Mouse (Mus musculus) heart, embryonic 10.5 days (tissue): ENCODE results near the gene Xirp2. TPM values are rescaled to one million over a fixed set of nuclear protein-coding genes. Genes with fewer than 3 reads are reported as not detected.
"Not testable (repeated sequence)": the region's sequence is repeated elsewhere in the genome, so short reads cannot be mapped to it uniquely, and the experiment has no call there.

ENCODE experiments used
- DNase-seq: peaks from one replicate; pipeline ENCODE4 v3.0.0-alpha.2; 2017; ENCODE audit warnings: low spot score
- H3K27ac ChIP-seq: fragments of 300-500 bp; sonication (generic); 2 replicates; pipeline ENCODE4 v1.5.1; 2016; ENCODE audit warnings: mild to moderate bottlenecking
- H3K27me3 ChIP-seq: fragments of 300-500 bp; sonication (generic); 2 replicates; pipeline ENCODE4 v1.6.1; 2016; ENCODE audit warnings: mild to moderate bottlenecking; ENCODE audit not compliant: poor library complexity, insufficient read depth, severe bottlenecking
- H3K36me3 ChIP-seq: fragments of 300-500 bp; sonication (generic); 2 replicates; pipeline ENCODE4 v1.6.1; 2016; ENCODE audit warnings: mild to moderate bottlenecking, moderate library complexity
- H3K4me1 ChIP-seq: fragments of 300-500 bp; sonication (generic); 2 replicates; pipeline ENCODE4 v1.6.1; 2016; ENCODE audit warnings: mild to moderate bottlenecking
- H3K4me3 ChIP-seq: fragments of 300-500 bp; sonication (generic); 2 replicates; pipeline ENCODE4 v1.5.1; 2016; ENCODE audit warnings: mild to moderate bottlenecking, moderate library complexity
- H3K9me3 ChIP-seq: fragments of 300-500 bp; sonication (generic); 2 replicates; pipeline ENCODE4 v1.6.1; 2016; ENCODE audit warnings: mild to moderate bottlenecking, moderate library complexity
- WGBS: fragments of 180-500 bp; shearing (Covaris S2); methylation state at CpG from one replicate; pipeline ENCODE4 v1.1.7; 2016; 5-methylcytosine and 5-hydroxymethylcytosine counted together
- polyA plus RNA-seq: library from polyadenylated mRNA; unstranded; fragments of >200 nt; fragmentation: Nextera tagmentation; extraction: Ambion mirVana; gene quantifications from 2 replicates; pipeline ENCODE4 v1.2.1, GENCODE M21; 2016

The Xirp2 gene
- polyA plus RNA-seq: 0.01 and 0.02 TPM in 2 replicates

- no peaks in the 10 kb centered on the region for H3K4me1 ChIP-seq
- no peaks in the 10 kb centered on the region for H3K27me3 ChIP-seq
- no peak within 1 kb of the TSS for H3K27ac ChIP-seq
- no peaks in the 10 kb centered on the region for H3K36me3 ChIP-seq
- no peak within 1 kb of the TSS for H3K4me3 ChIP-seq
- 63% methylated on average over 3 of the region's 3 CpGs for WGBS
- no peak for DNase-seq
- H3K9me3 ChIP-seq: no peaks in the 10 kb centered on the region
These were observed at the start of gene Xirp2 for GRCm38 (mm10) chr2:67445780-67446179. Xirp2 (plus strand) TSS chr2:67446002.

GRCm38 (mm10) chr2:67413425-67413824, 32.4 kb upstream of the Xirp2 start, which contains the start of gene Gm21830:
Gm21830 (plus strand) TSS chr2:67413725.
- H3K9me3 ChIP-seq, DNase-seq, H3K4me3 ChIP-seq, H3K27ac ChIP-seq, H3K4me1 ChIP-seq, H3K36me3 ChIP-seq, H3K27me3 ChIP-seq: not testable (repeated sequence)
- WGBS: no CpG with 5 or more reads among the region's 1 CpGs

- Histone ChIP-seq H3K27ac (no peak overlapping the region), H3K4me3 (no peak overlapping the region), H3K36me3 (no peaks in the 10 kb centered on the region), H3K27me3 (no peaks in the 10 kb centered on the region), H3K4me1 (no peaks in the 10 kb centered on the region), H3K9me3 (no peaks in the 10 kb centered on the region)
- peak; percentile 68 for DNase-seq
These were observed 24.9 kb upstream of the Xirp2 start for GRCm38 (mm10) chr2:67420853-67421252.

GRCm38 (mm10) chr2:67422799-67423198, 23.0 kb upstream of the Xirp2 start:
- no peaks in the 10 kb centered on the region for H3K36me3 ChIP-seq

GRCm38 (mm10) chr2:67433081-67433480, 12.7 kb upstream of the Xirp2 start, which contains the start of gene Gm26727:
Gm26727 (minus strand) TSS chr2:67433181.
- Histone ChIP-seq H3K36me3 (no peaks in the 10 kb centered on the region), H3K9me3 (no peaks in the 10 kb centered on the region), H3K4me3 (no peak within 1 kb of the TSS), H3K4me1 (no peaks in the 10 kb centered on the region), H3K27me3 (no peaks in the 10 kb centered on the region), H3K27ac (no peak within 1 kb of the TSS)
- no peak for DNase-seq
- WGBS: 48% methylated on average over 2 of the region's 2 CpGs

More at GRCm38 (mm10) chr2:67422799-67423198, 23.0 kb upstream of the Xirp2 start:
- DNase-seq: no peak
- no peak overlapping the region for H3K27ac ChIP-seq
- H3K4me1 ChIP-seq: no peaks in the 10 kb centered on the region
- H3K27me3 ChIP-seq: no peaks in the 10 kb centered on the region
- H3K9me3 ChIP-seq: no peaks in the 10 kb centered on the region
- 88% methylated on average over 1 of the region's 1 CpGs for WGBS
- no peak overlapping the region for H3K4me3 ChIP-seq

GRCm38 (mm10) chr2:67438309-67438708, 7.5 kb upstream of the Xirp2 start:
- WGBS: 63% methylated on average over 8 of the region's 8 CpGs
- Histone ChIP-seq H3K4me3 (no peak overlapping the region), H3K27me3 (no peaks in the 10 kb centered on the region), H3K36me3 (no peaks in the 10 kb centered on the region), H3K27ac (no peak overlapping the region), H3K4me1 (no peaks in the 10 kb centered on the region), H3K9me3 (no peaks in the 10 kb centered on the region)
- DNase-seq: no peak

GRCm38 (mm10) chr2:67446772-67447171, 970 bp downstream of the Xirp2 start:
- WGBS: 75% methylated on average over 1 of the region's 1 CpGs
- no peaks in the 10 kb centered on the region for H3K36me3 ChIP-seq
- H3K4me1 ChIP-seq: no peaks in the 10 kb centered on the region
- H3K27me3 ChIP-seq: no peaks in the 10 kb centered on the region
- H3K9me3 ChIP-seq: no peaks in the 10 kb centered on the region
- H3K4me3 ChIP-seq: no peak overlapping the region
- DNase-seq: no peak
- no peak overlapping the region for H3K27ac ChIP-seq

GRCm38 (mm10) chr2:67447206-67447605, 1.4 kb downstream of the Xirp2 start:
- DNase-seq: no peak
- H3K36me3 ChIP-seq: no peaks in the 10 kb centered on the region
- no peak overlapping the region for H3K4me3 ChIP-seq
- no peak overlapping the region for H3K27ac ChIP-seq
- WGBS: 74% methylated on average over 12 of the region's 12 CpGs
- no peaks in the 10 kb centered on the region for H3K9me3 ChIP-seq
- no peaks in the 10 kb centered on the region for H3K27me3 ChIP-seq
- no peaks in the 10 kb centered on the region for H3K4me1 ChIP-seq

GRCm38 (mm10) chr2:67460857-67461256, 15.1 kb downstream of the Xirp2 start:
- Histone ChIP-seq H3K9me3 (no peaks in the 10 kb centered on the region), H3K4me3 (no peak overlapping the region), H3K36me3 (no peaks in the 10 kb centered on the region), H3K4me1 (no peaks in the 10 kb centered on the region), H3K27ac (no peak overlapping the region), H3K27me3 (no peaks in the 10 kb centered on the region)
- no peak for DNase-seq
- WGBS: 71% methylated on average over 3 of the region's 3 CpGs

- Histone ChIP-seq H3K27me3 (no peaks in the 10 kb centered on the region), H3K27ac (no peak overlapping the region), H3K4me3 (no peak overlapping the region), H3K9me3 (no peaks in the 10 kb centered on the region), H3K36me3 (no peaks in the 10 kb centered on the region), H3K4me1 (no peaks in the 10 kb centered on the region)
- DNase-seq: no peak
- 86% methylated on average over 7 of the region's 7 CpGs for WGBS
These were observed 21.2 kb downstream of the Xirp2 start for GRCm38 (mm10) chr2:67467036-67467435.

- H3K36me3 ChIP-seq, H3K4me3 ChIP-seq, H3K27me3 ChIP-seq, H3K9me3 ChIP-seq, H3K4me1 ChIP-seq, DNase-seq, H3K27ac ChIP-seq: not testable (repeated sequence)
- 72% methylated on average over 5 of the region's 5 CpGs for WGBS
These were observed 24.2 kb downstream of the Xirp2 start for GRCm38 (mm10) chr2:67470030-67470429.

- no peak for DNase-seq
- 18% methylated on average over 6 of the region's 6 CpGs for WGBS
- no peak overlapping the region for H3K27ac ChIP-seq
These were observed 32.0 kb downstream of the Xirp2 start for GRCm38 (mm10) chr2:67477753-67478152.

GRCm38 (mm10) chr2:67481051-67481450, 35.2 kb downstream of the Xirp2 start:
- Histone ChIP-seq H3K4me1 (peaks cover 6% of the 10 kb centered on the region; the same call in 1 of the 2 replicates), H3K27ac (no peak overlapping the region)

More at GRCm38 (mm10) chr2:67477753-67478152, 32.0 kb downstream of the Xirp2 start:
- H3K4me3 ChIP-seq: no peak overlapping the region
- H3K27me3 ChIP-seq: no peaks in the 10 kb centered on the region
- H3K9me3 ChIP-seq: no peaks in the 10 kb centered on the region
- H3K36me3 ChIP-seq: no peaks in the 10 kb centered on the region
- peaks cover 6% of the 10 kb centered on the region; the same call in 1 of the 2 replicates for H3K4me1 ChIP-seq

GRCm38 (mm10) chr2:67486721-67487120, 40.9 kb downstream of the Xirp2 start:
- Histone ChIP-seq H3K9me3 (no peaks in the 10 kb centered on the region), H3K27ac (no peak overlapping the region), H3K27me3 (no peaks in the 10 kb centered on the region), H3K4me3 (no peak overlapping the region), H3K36me3 (no peaks in the 10 kb centered on the region), H3K4me1 (no peaks in the 10 kb centered on the region)
- no peak for DNase-seq
- WGBS: 88% methylated on average over 6 of the region's 6 CpGs

More at GRCm38 (mm10) chr2:67481051-67481450, 35.2 kb downstream of the Xirp2 start:
- Histone ChIP-seq H3K27me3 (no peaks in the 10 kb centered on the region), H3K4me3 (no peak overlapping the region), H3K36me3 (no peaks in the 10 kb centered on the region), H3K9me3 (no peaks in the 10 kb centered on the region)
- no peak for DNase-seq
- 61% methylated on average over 3 of the region's 3 CpGs for WGBS
